Mouse (Mus musculus) stomach, embryonic 16.5 days (tissue): ENCODE data around the gene Adamts6. TPM values are rescaled to one million over a fixed set of nuclear protein-coding genes. Genes with fewer than 3 reads are reported as not detected.

Source experiments
- ATAC-seq: fragments of 200-750 bp; cut with Nextera tagmentation; 2 replicates; pipeline ENCODE4 v1.8.0; 2017; ENCODE audit warnings: moderate number of reproducible peaks, moderate TSS enrichment; ENCODE audit not compliant: insufficient read depth, low FRiP score
- H3K27ac ChIP-seq: fragments of 300-500 bp; sonication (generic); 2 replicates; pipeline ENCODE4 v1.5.1; 2014; ENCODE audit warnings: low read length
- H3K27me3 ChIP-seq: fragments of 300-500 bp; sonication (generic); 2 replicates; pipeline ENCODE4 v1.6.1; 2014; ENCODE audit warnings: low read length, control low read depth, mixed read lengths; ENCODE audit not compliant: control insufficient read depth, insufficient read depth
- H3K36me3 ChIP-seq: fragments of 300-500 bp; sonication (generic); 2 replicates; pipeline ENCODE4 v1.6.1; 2014; ENCODE audit warnings: low read length; ENCODE audit not compliant: control insufficient read depth, insufficient read depth
- H3K4me1 ChIP-seq: fragments of 300-500 bp; sonication (generic); 2 replicates; pipeline ENCODE4 v1.6.1; 2014; ENCODE audit warnings: low read length, control low read depth, mixed read lengths; ENCODE audit not compliant: control insufficient read depth, insufficient read depth
- H3K4me2 ChIP-seq: fragments of 300-500 bp; sonication (generic); 2 replicates; pipeline ENCODE4 v1.6.1; 2014; ENCODE audit warnings: low read depth, low read length, mixed read lengths
- H3K4me3 ChIP-seq: fragments of 300-500 bp; sonication (generic); replicated peaks from 2 replicates; pipeline ENCODE4 v1.5.1; 2014; ENCODE audit warnings: mild to moderate bottlenecking, low read length
- H3K9ac ChIP-seq: fragments of 300-500 bp; sonication (generic); 2 replicates; pipeline ENCODE4 v1.6.1; 2014; ENCODE audit warnings: low read length
- H3K9me3 ChIP-seq: fragments of 300-500 bp; sonication (generic); replicated peaks from 2 replicates; pipeline ENCODE4 v1.6.1; 2016; ENCODE audit warnings: low read length, control low read depth; ENCODE audit not compliant: control insufficient read depth
- WGBS: fragments of 180-500 bp; shearing (Covaris S2); extraction: QIAGEN DNeasy Blood & Tissue Kit; methylation state at CpG from one replicate; pipeline ENCODE4 v1.1.7; 2014; 5-methylcytosine and 5-hydroxymethylcytosine counted together
- polyA plus RNA-seq: library from polyadenylated mRNA; unstranded; fragments of >200 nt; fragmentation: Nextera tagmentation; extraction: Ambion mirVana; gene quantifications from 2 replicates; pipeline ENCODE4 v1.2.1, GENCODE M21; 2015

Gene Adamts6
- polyA plus RNA-seq, 1 experiment from 2014 or later = 2.6 TPM

DNA sequence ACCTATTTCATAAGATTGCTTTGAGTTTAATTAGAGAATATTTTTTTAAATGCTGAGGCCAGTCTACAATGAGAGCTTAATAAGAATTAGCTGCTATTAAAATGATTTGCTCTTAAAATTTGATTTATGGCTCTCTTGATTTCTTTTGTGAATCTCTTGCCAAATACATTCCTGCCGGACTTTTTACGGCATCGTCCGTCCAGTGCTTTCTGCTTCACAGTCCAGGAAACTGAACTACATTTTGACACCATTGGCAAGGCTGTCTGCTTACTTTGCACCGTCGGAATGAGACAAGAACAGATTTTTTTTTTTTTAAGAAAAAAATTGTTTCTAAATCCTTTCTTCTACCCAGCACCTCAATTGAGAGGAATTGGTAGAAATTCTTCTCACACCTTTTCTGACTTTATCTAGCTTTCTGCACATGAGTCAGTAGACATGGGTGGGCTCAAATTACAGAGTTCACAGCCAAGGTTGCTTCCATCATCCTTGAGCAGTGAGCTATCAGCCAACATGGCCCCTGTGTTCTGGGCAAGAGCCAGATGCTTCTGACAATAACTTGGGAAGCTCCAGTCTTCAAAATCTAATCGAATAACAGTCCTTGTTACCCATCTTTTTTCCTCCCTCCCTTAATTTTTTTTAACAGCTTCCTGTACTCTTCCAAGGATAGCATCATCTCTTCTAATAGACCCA, 246.3 kb downstream of the Adamts6 start:
- Histone ChIP-seq H3K4me1 (no peaks in the 10 kb centered on the region), H3K4me3 (no peak overlapping the region), H3K27me3 (no peaks in the 10 kb centered on the region), H3K27ac (no peak overlapping the region), H3K9ac (no peak overlapping the region), H3K9me3 (no peaks in the 10 kb centered on the region), H3K36me3 (no peaks in the 10 kb centered on the region), H3K4me2 (no peak overlapping the region)
- WGBS = 64% methylated on average over 7 of the region's 7 CpGs
- no peak for ATAC-seq

- H3K4me1 ChIP-seq = peaks cover 14% of the 10 kb centered on the region
- H3K4me2 ChIP-seq = peak overlapping the region; percentile 15; the same call in 1 of the 2 replicates
- no peak overlapping the region for H3K4me3 ChIP-seq
- peak; percentile 48; the same call in 1 of the 2 replicates for ATAC-seq
- WGBS = 38% methylated on average over 7 of the region's 7 CpGs
- peak overlapping the region; percentile 52; the same call in 1 of the 2 replicates for H3K27ac ChIP-seq
- no peaks in the 10 kb centered on the region for H3K36me3 ChIP-seq
- 0 out of 2 replicates have a peak overlapping the region, but pooled peaks have one; percentile 31 for H3K9ac ChIP-seq
- no peaks in the 10 kb centered on the region for H3K9me3 ChIP-seq
- H3K27me3 ChIP-seq = no peaks in the 10 kb centered on the region
Observed at GRCm38 (mm10) chr13:104540861-104541398, 253.3 kb downstream of the Adamts6 start.

GRCm38 (mm10) chr13:104542123-104542758, 254.6 kb downstream of the Adamts6 start:
- H3K4me3 ChIP-seq = no peak overlapping the region
- no peaks in the 10 kb centered on the region for H3K27me3 ChIP-seq
- no peak for ATAC-seq
- peak overlapping the region; percentile 87 for H3K27ac ChIP-seq
- H3K36me3 ChIP-seq = no peaks in the 10 kb centered on the region
- peaks cover 14% of the 10 kb centered on the region for H3K4me1 ChIP-seq
- H3K4me2 ChIP-seq = no peak overlapping the region
- WGBS = 66% methylated on average over 10 of the region's 10 CpGs
- H3K9ac ChIP-seq = no peak overlapping the region
- no peaks in the 10 kb centered on the region for H3K9me3 ChIP-seq

- Histone ChIP-seq H3K27me3 (no peaks in the 10 kb centered on the region), H3K9ac (no peak overlapping the region), H3K4me1 (peaks cover 14% of the 10 kb centered on the region), H3K27ac (peak overlapping the region; percentile 87), H3K9me3 (no peaks in the 10 kb centered on the region), H3K36me3 (no peaks in the 10 kb centered on the region), H3K4me2 (no peak overlapping the region), H3K4me3 (no peak overlapping the region)
- peak; percentile 32; the same call in 1 of the 2 replicates for ATAC-seq
- 48% methylated on average over 4 of the region's 4 CpGs for WGBS
Observed at GRCm38 (mm10) chr13:104542759-104543141, 255.1 kb downstream of the Adamts6 start.

Other genes starting within 250 kb of the Adamts6 start
- gene Nln, start 178.2 kb upstream of the Adamts6 start, polyA plus RNA-seq = 22.7 and 23.6 TPM in 2 replicates
- 4.9 and 5.3 TPM in 2 replicates for gene Sgtb, start 178.1 kb upstream of the Adamts6 start, polyA plus RNA-seq
- gene Trappc13, start 109.4 kb upstream of the Adamts6 start, polyA plus RNA-seq = 58.7 and 61.0 TPM in 2 replicates
- gene Trim23, start 109.0 kb upstream of the Adamts6 start, polyA plus RNA-seq = 14.7 and 15.9 TPM in 2 replicates
- 41.8 and 51.3 TPM in 2 replicates for gene Cenpk, start 59.2 kb upstream of the Adamts6 start, polyA plus RNA-seq
- 13.0 and 13.1 TPM in 2 replicates for gene Ppwd1, start 59.0 kb upstream of the Adamts6 start, polyA plus RNA-seq